Mouse (Mus musculus): Measurements from ENCODE around the gene Prkaca. TPM values are rescaled to one million over a fixed set of nuclear protein-coding genes. Genes with fewer than 3 reads are reported as not detected.
"Not testable (repeated sequence)": the region's sequence is repeated elsewhere in the genome, so short reads cannot be mapped to it uniquely, and the experiment has no call there.

Gene Prkaca
- polyA plus RNA-seq, 1 experiment from 2014 or later: 164 TPM

DNA sequence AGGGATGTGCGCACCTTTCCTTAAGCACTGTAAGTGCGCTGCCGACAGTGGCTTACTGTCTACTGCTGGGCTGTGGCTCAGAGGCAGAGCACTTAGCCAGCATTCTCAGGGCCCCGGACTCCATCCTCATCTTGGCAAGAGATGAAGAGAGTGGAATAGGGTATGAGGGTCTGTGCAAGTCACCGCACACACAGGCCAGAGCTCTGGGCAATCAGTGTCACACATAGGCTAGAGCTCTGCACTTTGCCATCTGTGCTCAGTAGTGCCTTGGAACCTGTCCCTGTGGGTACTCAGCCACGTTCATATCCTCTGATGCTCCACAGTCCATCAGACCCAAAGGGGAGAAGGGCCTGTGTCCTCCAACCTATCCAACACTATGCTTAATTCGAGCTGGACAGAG is 8.7 kb downstream of the Prkaca start:
- Histone ChIP-seq H3K4me2 (ENCODE audit: low read length) (no peak overlapping the region), H3K4me3 (replicated peaks; ENCODE audit: low read length) (no peak overlapping the region), H3K9ac (replicated peaks; ENCODE audit: low read depth, low read length) (no peak overlapping the region), H3K36me3 (ENCODE audit: control insufficient read depth, insufficient read depth) (peaks cover 33% of the 10 kb centered on the region), H3K9me3 (ENCODE audit: control insufficient read depth, low read length) (no peaks in the 10 kb centered on the region), H3K4me1 (replicated peaks; ENCODE audit: control insufficient read depth, insufficient read depth, low read length) (peaks cover 6% of the 10 kb centered on the region), H3K27ac (ENCODE audit: low read length) (no peak overlapping the region), H3K27me3 (replicated peaks; ENCODE audit: control insufficient read depth, insufficient read depth, low read length) (no peaks in the 10 kb centered on the region)
- no peak for ATAC-seq
- WGBS: 91% methylated on average over 7 of the region's 7 CpGs

GRCm38 (mm10) chr8:83982449-83982848 is 9.7 kb downstream of the Prkaca start:
- Histone ChIP-seq H3K4me2 (ENCODE audit: low read length) (no peak overlapping the region), H3K9me3 (ENCODE audit: control insufficient read depth, low read length) (no peaks in the 10 kb centered on the region), H3K4me3 (replicated peaks; ENCODE audit: low read length) (no peak overlapping the region), H3K27ac (ENCODE audit: low read length) (no peak overlapping the region), H3K9ac (replicated peaks; ENCODE audit: low read depth, low read length) (no peak overlapping the region), H3K27me3 (replicated peaks; ENCODE audit: control insufficient read depth, insufficient read depth, low read length) (no peaks in the 10 kb centered on the region), H3K36me3 (ENCODE audit: control insufficient read depth, insufficient read depth) (peaks cover 40% of the 10 kb centered on the region), H3K4me1 (replicated peaks; ENCODE audit: control insufficient read depth, insufficient read depth, low read length) (peaks cover 6% of the 10 kb centered on the region)
- no peak for ATAC-seq
- 97% methylated on average over 4 of the region's 4 CpGs for WGBS

DNA sequence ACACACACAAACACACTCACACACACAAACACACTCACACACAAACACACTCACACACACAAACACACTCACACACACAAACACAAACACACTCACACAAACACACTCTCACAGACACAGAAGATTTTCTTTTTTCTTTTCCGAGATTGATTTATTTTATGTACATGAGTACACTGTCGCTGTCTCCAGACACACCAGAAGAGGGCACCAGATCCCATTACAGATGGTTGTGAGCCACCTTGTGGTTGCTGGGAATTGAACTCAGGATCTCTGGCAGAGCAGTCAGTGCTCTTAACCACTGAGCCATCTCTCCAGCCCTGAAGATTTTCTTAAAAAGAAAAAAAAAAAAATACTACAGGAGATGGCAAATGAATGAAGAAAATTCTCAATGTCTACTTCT is 10.4 kb downstream of the Prkaca start:
- not testable (repeated sequence) for H3K4me3 ChIP-seq (replicated peaks; ENCODE audit: low read length); H3K9ac ChIP-seq (replicated peaks; ENCODE audit: low read depth, low read length); H3K4me1 ChIP-seq (replicated peaks; ENCODE audit: control insufficient read depth, insufficient read depth, low read length); H3K27ac ChIP-seq (ENCODE audit: low read length); H3K9me3 ChIP-seq (ENCODE audit: control insufficient read depth, low read length); H3K27me3 ChIP-seq (replicated peaks; ENCODE audit: control insufficient read depth, insufficient read depth, low read length); H3K4me2 ChIP-seq (ENCODE audit: low read length); ATAC-seq
- 87% methylated on average over 2 of the region's 2 CpGs for WGBS
- H3K36me3 ChIP-seq (ENCODE audit: control insufficient read depth, insufficient read depth): peaks cover 40% of the 10 kb centered on the region

DNA sequence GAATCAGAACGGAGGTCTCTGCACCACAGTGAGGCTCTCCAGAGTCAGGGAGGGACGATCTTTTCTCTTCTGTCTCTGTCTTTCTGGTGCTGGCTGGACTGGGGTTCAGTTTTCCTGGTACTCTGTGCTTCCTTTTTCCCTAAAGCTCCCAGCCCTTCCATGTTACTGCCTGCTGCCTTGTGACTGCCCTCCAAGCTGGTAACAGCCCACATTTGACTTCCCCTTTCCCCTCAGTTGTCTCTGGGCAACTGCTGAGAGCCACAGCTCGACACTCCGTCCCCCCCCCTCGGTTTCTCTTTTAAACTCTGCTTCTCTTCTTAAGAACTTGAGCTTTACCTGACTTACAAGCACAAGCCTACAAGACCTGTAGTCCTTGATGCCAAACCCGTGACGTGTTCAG is 16.4 kb downstream of the Prkaca start:
- ATAC-seq: no peak
- H3K27ac ChIP-seq (ENCODE audit: low read length): no peak overlapping the region
- H3K36me3 ChIP-seq (ENCODE audit: control insufficient read depth, insufficient read depth): peaks cover 33% of the 10 kb centered on the region
- 87% methylated on average over 7 of the region's 7 CpGs for WGBS
- H3K4me3 ChIP-seq (replicated peaks; ENCODE audit: low read length): no peak overlapping the region
- H3K4me1 ChIP-seq (replicated peaks; ENCODE audit: control insufficient read depth, insufficient read depth, low read length): no peaks in the 10 kb centered on the region
- no peaks in the 10 kb centered on the region for H3K27me3 ChIP-seq (replicated peaks; ENCODE audit: control insufficient read depth, insufficient read depth, low read length)
- H3K9ac ChIP-seq (replicated peaks; ENCODE audit: low read depth, low read length): no peak overlapping the region
- H3K4me2 ChIP-seq (ENCODE audit: low read length): no peak overlapping the region
- no peaks in the 10 kb centered on the region for H3K9me3 ChIP-seq (ENCODE audit: control insufficient read depth, low read length)

DNA sequence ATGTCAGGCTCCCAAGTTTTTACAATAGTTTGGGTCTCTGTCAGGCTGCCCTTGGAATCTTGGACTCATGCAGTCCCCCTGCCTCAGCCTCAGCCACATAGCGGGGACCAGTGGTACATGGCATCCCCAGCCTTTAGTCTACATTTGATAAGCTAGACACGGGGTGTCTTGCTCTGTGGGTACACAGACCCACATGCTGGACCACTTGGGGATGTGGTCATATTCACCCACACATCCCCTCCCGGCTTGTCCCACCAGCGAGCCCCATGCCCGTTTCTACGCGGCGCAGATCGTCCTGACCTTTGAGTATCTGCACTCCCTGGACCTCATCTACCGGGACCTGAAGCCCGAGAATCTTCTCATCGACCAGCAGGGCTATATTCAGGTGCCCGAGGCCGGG is 17.4 kb downstream of the Prkaca start:
- ATAC-seq: no peak
- Histone ChIP-seq H3K4me2 (ENCODE audit: low read length) (no peak overlapping the region), H3K4me1 (replicated peaks; ENCODE audit: control insufficient read depth, insufficient read depth, low read length) (no peaks in the 10 kb centered on the region), H3K9ac (replicated peaks; ENCODE audit: low read depth, low read length) (no peak overlapping the region), H3K27me3 (replicated peaks; ENCODE audit: control insufficient read depth, insufficient read depth, low read length) (no peaks in the 10 kb centered on the region), H3K36me3 (ENCODE audit: control insufficient read depth, insufficient read depth) (peaks cover 31% of the 10 kb centered on the region), H3K9me3 (ENCODE audit: control insufficient read depth, low read length) (no peaks in the 10 kb centered on the region), H3K27ac (ENCODE audit: low read length) (no peak overlapping the region), H3K4me3 (replicated peaks; ENCODE audit: low read length) (no peak overlapping the region)
- 95% methylated on average over 14 of the region's 14 CpGs for WGBS

GRCm38 (mm10) chr8:83992488-83992887 is 19.7 kb downstream of the Prkaca start:
- peaks cover 6% of the 10 kb centered on the region; the same call in 1 of the 2 replicates for H3K4me1 ChIP-seq (replicated peaks; ENCODE audit: control insufficient read depth, insufficient read depth, low read length)
- no peak for ATAC-seq
- H3K27me3 ChIP-seq (replicated peaks; ENCODE audit: control insufficient read depth, insufficient read depth, low read length): no peaks in the 10 kb centered on the region
- WGBS: 94% methylated on average over 2 of the region's 2 CpGs
- H3K27ac ChIP-seq (ENCODE audit: low read length): no peak overlapping the region
- peaks cover 13% of the 10 kb centered on the region for H3K36me3 ChIP-seq (ENCODE audit: control insufficient read depth, insufficient read depth)
- H3K4me2 ChIP-seq (ENCODE audit: low read length): no peak overlapping the region
- no peak overlapping the region for H3K9ac ChIP-seq (replicated peaks; ENCODE audit: low read depth, low read length)
- H3K4me3 ChIP-seq (replicated peaks; ENCODE audit: low read length): no peak overlapping the region
- no peaks in the 10 kb centered on the region for H3K9me3 ChIP-seq (ENCODE audit: control insufficient read depth, low read length)

- no peak for ATAC-seq
- Histone ChIP-seq H3K4me3 (replicated peaks; ENCODE audit: low read length) (no peak overlapping the region), H3K9me3 (ENCODE audit: control insufficient read depth, low read length) (no peaks in the 10 kb centered on the region), H3K27me3 (replicated peaks; ENCODE audit: control insufficient read depth, insufficient read depth, low read length) (no peaks in the 10 kb centered on the region), H3K27ac (ENCODE audit: low read length) (no peak overlapping the region), H3K4me1 (replicated peaks; ENCODE audit: control insufficient read depth, insufficient read depth, low read length) (peaks cover 13% of the 10 kb centered on the region), H3K9ac (replicated peaks; ENCODE audit: low read depth, low read length) (no peak overlapping the region), H3K4me2 (ENCODE audit: low read length) (no peak overlapping the region), H3K36me3 (ENCODE audit: control insufficient read depth, insufficient read depth) (peaks cover 13% of the 10 kb centered on the region)
- 94% methylated on average over 3 of the region's 3 CpGs for WGBS
These were observed 21.2 kb downstream of the Prkaca start for GRCm38 (mm10) chr8:83994030-83994429.

DNA sequence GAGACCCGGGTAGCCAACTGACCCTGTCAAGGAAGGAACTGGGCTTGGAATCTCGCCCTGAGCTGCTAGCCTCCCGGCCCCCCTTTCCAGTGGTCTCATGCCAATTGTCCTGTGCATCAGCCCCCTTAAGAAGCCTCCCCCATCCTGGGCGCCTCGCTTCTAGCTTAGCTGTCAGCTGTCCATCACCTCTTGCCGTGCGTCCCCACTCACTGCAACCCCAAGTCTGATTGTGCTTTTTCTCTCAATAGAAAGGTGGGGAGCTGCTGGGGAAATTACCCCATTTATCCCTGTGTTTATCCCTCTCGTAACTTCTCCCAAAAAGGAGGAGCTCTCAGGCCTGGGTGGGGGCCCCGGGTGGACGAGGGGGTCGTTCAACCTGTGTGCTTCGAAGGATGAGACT is 23.2 kb downstream of the Prkaca start:
- H3K9ac ChIP-seq (replicated peaks; ENCODE audit: low read depth, low read length): no peak overlapping the region
- peaks cover 19% of the 10 kb centered on the region for H3K4me1 ChIP-seq (replicated peaks; ENCODE audit: control insufficient read depth, insufficient read depth, low read length)
- no peak for ATAC-seq
- peaks cover 2% of the 10 kb centered on the region; the same call in 1 of the 2 replicates for H3K27me3 ChIP-seq (replicated peaks; ENCODE audit: control insufficient read depth, insufficient read depth, low read length)
- H3K4me2 ChIP-seq (ENCODE audit: low read length): peak overlapping the region; percentile 86; the same call in 1 of the 2 replicates
- H3K9me3 ChIP-seq (ENCODE audit: control insufficient read depth, low read length): no peaks in the 10 kb centered on the region
- WGBS: 10% methylated on average over 12 of the region's 12 CpGs
- peak overlapping the region; percentile 70; the same call in 1 of the 2 replicates for H3K4me3 ChIP-seq (replicated peaks; ENCODE audit: low read length)
- H3K36me3 ChIP-seq (ENCODE audit: control insufficient read depth, insufficient read depth): peaks cover 10% of the 10 kb centered on the region
- H3K27ac ChIP-seq (ENCODE audit: low read length): no peak overlapping the region

DNA sequence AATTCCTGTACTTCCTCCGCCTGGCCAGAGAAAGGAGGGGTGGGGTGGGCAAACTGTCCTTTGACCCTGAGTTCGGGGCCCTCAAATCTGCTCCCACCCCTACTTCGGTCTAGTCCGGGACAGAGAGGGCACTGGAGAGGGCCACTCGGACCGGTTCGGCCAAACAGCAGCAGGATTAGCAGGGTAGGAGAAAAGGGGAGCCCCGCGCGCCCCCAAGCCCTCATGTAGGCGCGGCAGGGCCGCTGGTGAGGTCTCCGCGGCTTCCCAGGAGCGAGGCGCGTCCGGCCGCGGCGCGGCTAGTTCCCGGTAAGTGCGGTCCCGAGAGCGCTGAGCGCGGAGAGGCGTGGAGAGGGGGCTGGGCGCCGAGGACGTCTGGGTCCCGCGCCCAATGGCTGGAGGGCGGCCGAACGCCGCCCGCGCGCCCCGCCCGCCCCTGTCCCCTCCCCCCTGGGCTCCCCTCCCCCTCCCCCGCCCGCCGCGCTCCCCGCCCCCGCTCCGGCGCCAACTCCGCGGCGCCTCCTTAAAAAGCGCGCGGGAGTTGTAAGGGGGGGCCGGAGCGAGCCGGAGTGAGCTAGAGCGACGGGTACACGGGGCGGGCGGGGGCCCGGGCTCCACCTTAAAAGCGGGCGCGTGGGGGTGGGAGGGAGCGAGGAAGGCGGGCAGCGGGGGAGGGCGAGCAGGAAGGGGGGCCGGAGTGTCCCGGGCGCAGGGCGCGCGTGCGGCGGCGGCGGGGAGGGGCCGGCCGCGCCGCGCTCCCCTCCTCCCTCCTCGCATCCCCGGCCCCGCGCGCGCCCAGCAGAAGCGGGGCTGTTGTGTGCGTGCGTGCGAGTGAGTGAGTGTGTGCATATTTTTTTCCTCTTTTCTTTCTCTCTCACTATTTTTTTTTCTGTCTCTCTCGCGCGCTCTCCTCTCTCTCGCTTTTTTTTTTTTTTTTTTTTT is 24.0 kb downstream of the Prkaca start:
- under 1% methylated on average over 49 of the region's 103 CpGs for WGBS
- peaks cover 24% of the 10 kb centered on the region for H3K4me1 ChIP-seq (replicated peaks; ENCODE audit: control insufficient read depth, insufficient read depth, low read length)
- H3K36me3 ChIP-seq (ENCODE audit: control insufficient read depth, insufficient read depth): peaks cover under 1% of the 10 kb centered on the region; the same call in 1 of the 2 replicates
- H3K9me3 ChIP-seq (ENCODE audit: control insufficient read depth, low read length): no peaks in the 10 kb centered on the region
- H3K9ac ChIP-seq (replicated peaks; ENCODE audit: low read depth, low read length): peak overlapping the region; percentile 69
- ATAC-seq: peak; percentile 79
- peaks cover 4% of the 10 kb centered on the region; the same call in 1 of the 2 replicates for H3K27me3 ChIP-seq (replicated peaks; ENCODE audit: control insufficient read depth, insufficient read depth, low read length)
- peak overlapping the region; percentile 86 for H3K4me2 ChIP-seq (ENCODE audit: low read length)
- peak overlapping the region; percentile 92 for H3K27ac ChIP-seq (ENCODE audit: low read length)
- H3K4me3 ChIP-seq (replicated peaks; ENCODE audit: low read length): peak overlapping the region; percentile 70
